Mouse (Mus musculus): ENCODE measurements at regions not wholly inside any gene's neighbourhood (a gene's known extent, or its start where the extent isn't known, plus 50 kb on each side); places are given as distances from the start of the nearest gene placed in this dataset.

DNA sequence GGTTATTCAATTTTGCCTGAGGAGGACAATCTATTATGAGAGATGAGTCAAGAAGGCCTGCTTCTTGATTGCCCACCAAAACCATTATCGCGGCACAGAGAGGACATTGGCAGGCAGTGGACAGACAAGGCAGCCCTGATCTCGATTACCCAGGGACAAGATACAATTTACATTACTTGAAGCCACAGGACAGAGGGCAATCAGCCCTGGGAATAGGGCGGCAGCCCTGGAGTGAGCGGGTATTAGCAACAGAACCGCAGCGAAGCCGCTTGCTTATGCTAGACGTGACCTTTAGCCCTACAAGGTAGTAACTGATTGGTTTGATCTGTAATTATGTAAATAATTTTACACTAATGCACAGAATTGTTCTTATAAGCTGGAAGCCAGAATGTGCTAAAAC, 586.0 kb upstream of the Pitx2 start:
- Histone ChIP-seq H3K9me3 (ENCODE audit: control insufficient read depth, low read length) (no peaks in the 10 kb centered on the region), H3K4me3 (ENCODE audit: low read depth, low read length) (no peak overlapping the region), H3K9ac (ENCODE audit: low read length) (no peak overlapping the region), H3K4me1 (replicated peaks; ENCODE audit: control insufficient read depth, insufficient read depth, low read length) (no peaks in the 10 kb centered on the region), H3K27me3 (replicated peaks; ENCODE audit: control insufficient read depth, insufficient read depth, low read length) (no peaks in the 10 kb centered on the region), H3K36me3 (ENCODE audit: control insufficient read depth, insufficient read depth, low read length) (no peaks in the 10 kb centered on the region), H3K4me2 (ENCODE audit: low read length) (no peak overlapping the region), H3K27ac (ENCODE audit: low read depth) (no peak overlapping the region)
- no peak for ATAC-seq (replicated peaks; ENCODE audit: low FRiP score, low TSS enrichment, low read depth)
- 66% methylated on average over 9 of the region's 9 CpGs for WGBS
- no peak for DNase-seq (ENCODE audit: low spot score)

DNA sequence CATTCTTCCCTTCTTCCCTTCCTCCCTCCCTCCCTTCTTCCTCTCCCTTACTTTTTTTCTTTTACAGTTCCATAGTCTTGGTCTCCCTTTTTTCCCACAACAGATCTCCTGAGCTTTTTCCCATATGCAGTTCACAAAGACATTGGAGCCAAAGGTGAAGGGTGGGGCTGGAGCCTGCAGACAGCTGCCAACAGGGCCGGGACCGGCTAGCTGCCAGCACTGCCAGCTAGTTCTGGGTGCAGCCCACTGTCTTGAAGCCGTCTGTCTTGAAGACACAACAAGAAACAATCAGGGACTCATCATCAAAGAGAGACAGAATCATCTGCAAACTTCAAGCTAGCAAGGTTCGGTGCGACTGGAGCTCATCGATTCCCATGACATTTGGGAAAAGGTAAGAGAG, 588.9 kb upstream of the Pitx2 start:
- no peak overlapping the region for H3K4me2 ChIP-seq (ENCODE audit: low read length)
- H3K27me3 ChIP-seq (replicated peaks; ENCODE audit: control insufficient read depth, insufficient read depth, low read length): no peaks in the 10 kb centered on the region
- 80% methylated on average over 6 of the region's 6 CpGs for WGBS
- no peak overlapping the region for H3K4me3 ChIP-seq (ENCODE audit: low read depth, low read length)
- H3K36me3 ChIP-seq (ENCODE audit: control insufficient read depth, insufficient read depth, low read length): no peaks in the 10 kb centered on the region
- H3K4me1 ChIP-seq (replicated peaks; ENCODE audit: control insufficient read depth, insufficient read depth, low read length): no peaks in the 10 kb centered on the region
- no peak overlapping the region for H3K9ac ChIP-seq (ENCODE audit: low read length)
- no peaks in the 10 kb centered on the region for H3K9me3 ChIP-seq (ENCODE audit: control insufficient read depth, low read length)
- no peak overlapping the region for H3K27ac ChIP-seq (ENCODE audit: low read depth)
- ATAC-seq (replicated peaks; ENCODE audit: low FRiP score, low TSS enrichment, low read depth) (no peak), DNase-seq (ENCODE audit: low spot score) (no peak)

GRCm38 (mm10) chr3:128608694-128609093, 591.0 kb upstream of the Pitx2 start:
- 70% methylated on average over 3 of the region's 3 CpGs for WGBS
- no peak for ATAC-seq (replicated peaks; ENCODE audit: low FRiP score, low TSS enrichment, low read depth)
- H3K4me2 ChIP-seq (ENCODE audit: low read length): no peak overlapping the region

DNA sequence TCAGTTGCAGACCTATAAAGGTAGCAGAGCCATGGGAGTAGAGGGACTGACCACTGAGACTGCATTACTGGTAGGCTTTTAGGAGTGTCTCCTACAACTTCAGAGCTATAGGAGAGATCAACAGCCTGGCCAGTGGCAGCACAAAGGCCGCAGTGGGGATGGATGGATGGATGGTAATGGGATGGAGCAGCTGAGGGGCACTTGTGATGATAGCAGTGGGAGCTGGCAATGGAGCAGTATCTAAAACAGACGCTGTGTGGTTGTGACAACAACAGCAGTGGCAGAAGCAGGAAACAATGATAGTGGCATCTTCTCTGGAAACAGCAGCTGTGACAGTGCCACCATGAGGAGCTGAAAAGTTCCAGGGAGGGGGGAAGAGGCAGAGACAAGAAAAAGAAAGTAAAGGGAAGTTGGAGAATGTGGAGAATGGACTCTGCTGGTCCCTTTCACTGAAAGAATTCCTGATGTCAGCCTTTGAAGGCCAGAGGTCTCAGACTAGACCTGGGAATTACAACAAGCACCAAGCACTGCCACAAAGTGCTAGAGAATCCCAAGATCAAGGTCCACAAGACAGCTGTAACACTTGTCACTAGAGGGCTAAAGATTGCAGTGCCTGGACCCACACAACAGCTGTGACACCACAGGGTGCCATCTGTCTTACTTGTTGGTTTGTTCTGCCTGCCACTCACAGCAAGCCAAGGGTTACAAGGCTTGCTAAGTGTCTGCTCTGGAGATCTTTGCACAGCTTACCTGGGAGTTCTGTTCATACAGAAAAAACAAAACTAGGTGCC, 624.1 kb upstream of the Pitx2 start:
- Histone ChIP-seq H3K4me1 (replicated peaks; ENCODE audit: control insufficient read depth, insufficient read depth, low read length) (no peaks in the 10 kb centered on the region), H3K4me3 (ENCODE audit: low read depth, low read length) (no peak overlapping the region), H3K9ac (ENCODE audit: low read length) (no peak overlapping the region), H3K4me2 (ENCODE audit: low read length) (no peak overlapping the region), H3K36me3 (ENCODE audit: control insufficient read depth, insufficient read depth, low read length) (no peaks in the 10 kb centered on the region), H3K9me3 (ENCODE audit: control insufficient read depth, low read length) (no peaks in the 10 kb centered on the region), H3K27ac (ENCODE audit: low read depth) (no peak overlapping the region), H3K27me3 (replicated peaks; ENCODE audit: control insufficient read depth, insufficient read depth, low read length) (no peaks in the 10 kb centered on the region)
- no peak for ATAC-seq (replicated peaks; ENCODE audit: low FRiP score, low TSS enrichment, low read depth)
- WGBS: 64% methylated on average over 2 of the region's 2 CpGs
- DNase-seq (ENCODE audit: low spot score): no peak

More at GRCm38 (mm10) chr3:128608694-128609093, 591.0 kb upstream of the Pitx2 start:
- no peak overlapping the region for H3K9ac ChIP-seq (ENCODE audit: low read length)
- H3K27me3 ChIP-seq (replicated peaks; ENCODE audit: control insufficient read depth, insufficient read depth, low read length): no peaks in the 10 kb centered on the region
- no peak for DNase-seq (ENCODE audit: low spot score)
- H3K4me3 ChIP-seq (ENCODE audit: low read depth, low read length): no peak overlapping the region
- H3K9me3 ChIP-seq (ENCODE audit: control insufficient read depth, low read length): no peaks in the 10 kb centered on the region
- H3K27ac ChIP-seq (ENCODE audit: low read depth): no peak overlapping the region
- no peaks in the 10 kb centered on the region for H3K36me3 ChIP-seq (ENCODE audit: control insufficient read depth, insufficient read depth, low read length)
- H3K4me1 ChIP-seq (replicated peaks; ENCODE audit: control insufficient read depth, insufficient read depth, low read length): no peaks in the 10 kb centered on the region

GRCm38 (mm10) chr3:128570551-128570950, 629.1 kb upstream of the Pitx2 start:
- Histone ChIP-seq H3K27me3 (replicated peaks; ENCODE audit: control insufficient read depth, insufficient read depth, low read length) (no peaks in the 10 kb centered on the region), H3K9me3 (ENCODE audit: control insufficient read depth, low read length) (no peaks in the 10 kb centered on the region), H3K27ac (ENCODE audit: low read depth) (no peak overlapping the region), H3K36me3 (ENCODE audit: control insufficient read depth, insufficient read depth, low read length) (no peaks in the 10 kb centered on the region), H3K4me3 (ENCODE audit: low read depth, low read length) (no peak overlapping the region), H3K9ac (ENCODE audit: low read length) (no peak overlapping the region), H3K4me1 (replicated peaks; ENCODE audit: control insufficient read depth, insufficient read depth, low read length) (no peaks in the 10 kb centered on the region), H3K4me2 (ENCODE audit: low read length) (no peak overlapping the region)
- no peak for DNase-seq (ENCODE audit: low spot score)
- 96% methylated on average over 3 of the region's 3 CpGs for WGBS
- no peak for ATAC-seq (replicated peaks; ENCODE audit: low FRiP score, low TSS enrichment, low read depth)

- no peaks in the 10 kb centered on the region for H3K27me3 ChIP-seq (replicated peaks; ENCODE audit: control insufficient read depth, insufficient read depth, low read length)
- H3K27ac ChIP-seq (ENCODE audit: low read depth): no peak overlapping the region
- no peak overlapping the region for H3K9ac ChIP-seq (ENCODE audit: low read length)
- H3K36me3 ChIP-seq (ENCODE audit: control insufficient read depth, insufficient read depth, low read length): no peaks in the 10 kb centered on the region
- no peak overlapping the region for H3K4me2 ChIP-seq (ENCODE audit: low read length)
- 68% methylated on average over 8 of the region's 8 CpGs for WGBS
- no peaks in the 10 kb centered on the region for H3K4me1 ChIP-seq (replicated peaks; ENCODE audit: control insufficient read depth, insufficient read depth, low read length)
- ATAC-seq (replicated peaks; ENCODE audit: low FRiP score, low TSS enrichment, low read depth) (no peak), DNase-seq (ENCODE audit: low spot score) (no peak)
- no peaks in the 10 kb centered on the region for H3K9me3 ChIP-seq (ENCODE audit: control insufficient read depth, low read length)
- no peak overlapping the region for H3K4me3 ChIP-seq (ENCODE audit: low read depth, low read length)
These were observed 634.3 kb upstream of the Pitx2 start for GRCm38 (mm10) chr3:128565386-128565785.

DNA sequence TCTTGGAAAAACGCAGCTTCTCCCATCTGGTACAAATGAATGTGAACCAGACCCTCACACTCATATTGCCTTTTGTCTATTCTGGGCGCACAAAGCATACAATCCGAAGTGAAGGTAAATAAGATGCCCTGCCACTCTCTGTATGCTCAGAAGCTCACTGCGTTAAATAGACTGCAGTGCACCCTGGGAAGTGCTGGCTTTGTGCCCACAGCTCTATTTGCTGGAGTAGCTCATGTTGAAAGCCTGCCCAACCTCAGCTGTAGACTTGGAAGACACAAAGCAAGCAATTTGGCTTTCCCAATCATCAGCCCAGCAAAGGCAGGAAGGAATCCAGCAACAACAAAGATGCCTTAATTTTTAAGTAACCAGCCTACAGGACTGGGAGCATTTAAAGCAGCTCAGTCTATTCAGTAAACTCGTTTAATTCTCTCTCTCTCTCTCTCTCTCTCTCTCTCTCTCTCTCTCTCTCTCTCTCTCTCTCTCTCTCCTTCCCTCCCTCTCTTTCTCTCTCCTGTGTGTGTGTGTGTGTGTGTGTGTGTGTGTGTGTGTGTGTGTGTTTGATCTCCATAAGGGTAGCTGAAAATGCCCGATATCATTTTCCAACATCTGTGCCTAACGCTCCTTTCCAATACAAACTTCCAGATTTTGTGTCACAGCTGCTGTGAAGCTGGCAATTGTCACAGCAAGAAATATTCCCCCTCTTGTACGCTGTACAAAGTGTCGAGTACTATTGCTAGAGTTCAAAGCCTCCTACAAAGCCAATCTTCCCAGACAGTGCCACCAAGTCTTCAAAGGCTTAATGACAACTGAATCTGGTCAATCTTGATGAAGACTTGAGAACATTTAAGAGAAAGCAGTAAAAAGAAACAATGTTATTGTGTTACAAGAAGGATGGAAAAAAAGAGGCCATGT, 650.5 kb upstream of the Fam241a start:
- Histone ChIP-seq H3K4me1 (replicated peaks; ENCODE audit: control insufficient read depth, insufficient read depth, low read length) (no peaks in the 10 kb centered on the region; the same call in 1 of the 2 replicates), H3K36me3 (ENCODE audit: control insufficient read depth, insufficient read depth, low read length) (no peaks in the 10 kb centered on the region), H3K4me2 (ENCODE audit: low read length) (no peak overlapping the region), H3K9me3 (ENCODE audit: control insufficient read depth, low read length) (no peaks in the 10 kb centered on the region), H3K9ac (ENCODE audit: low read length) (no peak overlapping the region), H3K27me3 (replicated peaks; ENCODE audit: control insufficient read depth, insufficient read depth, low read length) (no peaks in the 10 kb centered on the region), H3K4me3 (ENCODE audit: low read depth, low read length) (no peak overlapping the region), H3K27ac (ENCODE audit: low read depth) (no peak overlapping the region)
- WGBS: 60% methylated on average over 9 of the region's 9 CpGs
- no peak for ATAC-seq (replicated peaks; ENCODE audit: low FRiP score, low TSS enrichment, low read depth)
- DNase-seq (ENCODE audit: low spot score): peak; percentile 66

GRCm38 (mm10) chr3:128525427-128525826, 629.3 kb upstream of the Fam241a start:
- DNase-seq (ENCODE audit: low spot score) (no peak), ATAC-seq (replicated peaks; ENCODE audit: low FRiP score, low TSS enrichment, low read depth) (no peak)
- Histone ChIP-seq H3K9ac (ENCODE audit: low read length) (no peak overlapping the region), H3K36me3 (ENCODE audit: control insufficient read depth, insufficient read depth, low read length) (no peaks in the 10 kb centered on the region), H3K4me3 (ENCODE audit: low read depth, low read length) (no peak overlapping the region), H3K4me1 (replicated peaks; ENCODE audit: control insufficient read depth, insufficient read depth, low read length) (no peaks in the 10 kb centered on the region), H3K27ac (ENCODE audit: low read depth) (no peak overlapping the region), H3K4me2 (ENCODE audit: low read length) (no peak overlapping the region), H3K9me3 (ENCODE audit: control insufficient read depth, low read length) (no peaks in the 10 kb centered on the region), H3K27me3 (replicated peaks; ENCODE audit: control insufficient read depth, insufficient read depth, low read length) (no peaks in the 10 kb centered on the region)
- WGBS: 93% methylated on average over 4 of the region's 4 CpGs
